Mouse (Mus musculus) liver, embryonic 14.5 days (tissue): ENCODE measurements around the gene Gucd1.

Source experiments
- CTCF ChIP-seq: IDR thresholded peaks from 2 replicates; pipeline ENCODE4 v1.5.1; 2016; ENCODE audit warnings: antibody characterized with exemption, low read depth, control low read depth
- EP300 ChIP-seq: IDR thresholded peaks from 2 replicates; pipeline ENCODE4 v1.6.1; 2016; ENCODE audit warnings: antibody characterized with exemption, low read depth

DNA sequence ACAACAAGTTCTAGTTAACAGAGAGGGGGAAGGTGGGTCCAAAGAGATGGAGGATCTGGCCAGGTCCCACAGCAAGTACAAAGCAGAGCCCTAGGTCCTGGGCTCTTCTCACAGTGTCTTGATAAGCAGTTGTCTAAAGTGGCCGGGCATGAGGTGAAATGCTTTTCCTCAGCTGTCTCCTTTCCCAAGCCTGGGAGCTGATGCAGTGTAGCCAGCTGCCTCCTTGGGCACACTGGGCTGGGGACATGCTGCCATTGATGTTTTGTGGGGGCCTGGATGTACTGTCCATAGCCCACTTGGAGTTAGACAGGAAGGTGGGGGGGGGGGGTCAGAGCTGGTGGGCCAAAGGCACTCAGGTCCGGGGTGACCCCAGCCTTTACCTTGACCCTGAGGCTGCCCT, 34.3 kb upstream of the Gucd1 start:
- no peak for TF ChIP-seq CTCF
- no peak for TF ChIP-seq EP300
